19 mouse cellular contexts compared by ENCODE assay signal in the genomic region with DNA sequence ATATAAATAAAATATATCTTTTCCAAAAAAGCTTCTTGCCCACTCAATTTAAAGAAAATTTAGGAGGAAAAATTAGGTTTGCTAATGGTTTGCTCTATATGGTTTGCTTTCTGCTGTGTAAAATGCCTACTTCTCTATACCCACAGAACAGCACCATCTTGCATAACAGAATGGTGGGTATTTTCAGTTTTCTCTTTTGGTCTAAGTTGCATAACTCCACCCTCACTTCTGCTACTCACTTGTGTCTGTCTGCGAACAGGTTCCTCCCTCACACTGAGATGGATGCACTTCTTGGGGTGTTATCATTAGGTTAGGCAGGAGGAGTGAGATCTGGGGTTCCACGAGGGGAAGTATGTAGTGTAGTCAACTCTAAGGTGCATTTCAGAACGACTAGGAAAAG.
"Had no signal": no experiment of that assay in that cellular context is flagged by ENCODE, and none has a peak within 500 bp of the region (broad histone marks: within the 10 kb centered on the region; RNA-seq: fewer than 3 reads in every experiment).

No protein-coding gene starts in this region.

- H3K4me3 ChIP-seq: liver, embryonic 15.5 days; midbrain, embryonic 10.5 days; midbrain, embryonic 12.5 days; myocyte; neural tube, embryonic 13.5 days; neural tube, embryonic 15.5 days had no signal

- H3K4me2 ChIP-seq: liver, embryonic 15.5 days; lung, embryonic 14.5 days; midbrain, embryonic 12.5 days; neural tube, embryonic 13.5 days; neural tube, embryonic 15.5 days had no signal

- H3K27ac ChIP-seq: liver, embryonic 15.5 days; midbrain, embryonic 10.5 days; midbrain, embryonic 12.5 days; neural tube, embryonic 13.5 days; neural tube, embryonic 15.5 days had no signal

- H3K27me3 ChIP-seq: liver, embryonic 15.5 days; midbrain, embryonic 12.5 days; neural tube, embryonic 13.5 days; neural tube, embryonic 15.5 days had no signal

- ATAC-seq: liver, postnatal 0 days; midbrain, embryonic 16.5 days had no signal

- H3K9ac ChIP-seq: liver, embryonic 15.5 days; liver, postnatal 0 days; lung, embryonic 14.5 days; midbrain, embryonic 12.5 days; neural tube, embryonic 13.5 days; neural tube, embryonic 15.5 days had no signal

- H3K4me1 ChIP-seq: liver, embryonic 15.5 days; midbrain, embryonic 12.5 days; neural tube, embryonic 13.5 days; neural tube, embryonic 15.5 days had no signal

- H3K9me3 ChIP-seq: liver, embryonic 15.5 days; midbrain, embryonic 10.5 days; midbrain, embryonic 12.5 days; neural tube, embryonic 13.5 days; neural tube, embryonic 15.5 days had no signal

- DNase-seq: liver, postnatal 0 days; lung, embryonic 14.5 days; lung, postnatal 10 days; lung, postnatal 4 days; midbrain, embryonic 14.5 days; right cerebral cortex, adult 18-20 months; right cerebral cortex, postnatal 25 days; right cerebral cortex, postnatal 4 days; spleen, adult 18-20 months; thymus, adult 2 months; thymus, postnatal 25 days; thymus, postnatal 4 days had no signal

- H3K36me3 ChIP-seq: liver, embryonic 15.5 days; midbrain, embryonic 12.5 days; neural tube, embryonic 13.5 days; neural tube, embryonic 15.5 days had no signal
